Mouse (Mus musculus): ENCODE measurements around the gene Map3k11.

Gene Map3k11

GRCm38 (mm10) chr19:5711218-5711617 is 22.7 kb downstream of the Map3k11 start:
- DNase-seq (ENCODE audit: low spot score), result no peak

- no peak for DNase-seq (ENCODE audit: low spot score)
Observed at GRCm38 (mm10) chr19:5711907-5712460, 23.4 kb downstream of the Map3k11 start.

GRCm38 (mm10) chr19:5713255-5713654 is 24.7 kb downstream of the Map3k11 start:
- no peak for DNase-seq (ENCODE audit: low spot score)

GRCm38 (mm10) chr19:5713730-5714129 is 25.2 kb downstream of the Map3k11 start:
- no peak for DNase-seq (ENCODE audit: low spot score)

GRCm38 (mm10) chr19:5715793-5716688 is 27.5 kb downstream of the Map3k11 start:
- peak; percentile 73 for DNase-seq (ENCODE audit: low spot score)

- DNase-seq (ENCODE audit: low spot score), result no peak
Observed at GRCm38 (mm10) chr19:5716955-5717354, 28.4 kb downstream of the Map3k11 start.

GRCm38 (mm10) chr19:5721233-5721632 is 32.7 kb downstream of the Map3k11 start:
- DNase-seq (ENCODE audit: low spot score), result no peak

GRCm38 (mm10) chr19:5722848-5723425 is 34.4 kb downstream of the Map3k11 start:
- DNase-seq (ENCODE audit: low spot score), result no peak

GRCm38 (mm10) chr19:5723934-5724548 is 35.5 kb downstream of the Map3k11 start:
- no peak for DNase-seq (ENCODE audit: low spot score)

- no peak for DNase-seq (ENCODE audit: low spot score)
Observed at GRCm38 (mm10) chr19:5724549-5724941, 36.0 kb downstream of the Map3k11 start.

GRCm38 (mm10) chr19:5725029-5725707 is 36.6 kb downstream of the Map3k11 start:
- DNase-seq (ENCODE audit: low spot score), result no peak

GRCm38 (mm10) chr19:5725767-5726515 is 37.4 kb downstream of the Map3k11 start, which contains the start of gene Ehbp1l1:
TSS of gene Ehbp1l1 (minus strand) at chr19:5726317.
- DNase-seq (ENCODE audit: low spot score), result peak; percentile 87

GRCm38 (mm10) chr19:5726961-5727578 is 38.5 kb downstream of the Map3k11 start:
- no peak for DNase-seq (ENCODE audit: low spot score)

GRCm38 (mm10) chr19:5727701-5728100 is 39.2 kb downstream of the Map3k11 start:
- peak; percentile 96 for DNase-seq (ENCODE audit: low spot score)

GRCm38 (mm10) chr19:5728631-5729443 is 40.3 kb downstream of the Map3k11 start:
- peak; percentile 86 for DNase-seq (ENCODE audit: low spot score)

- DNase-seq (ENCODE audit: low spot score), result peak; percentile 96
Observed at GRCm38 (mm10) chr19:5729444-5729815, 40.9 kb downstream of the Map3k11 start, which contains the start of gene Fam89b. TSS of gene Fam89b (minus strand) at chr19:5729653.

GRCm38 (mm10) chr19:5730314-5731186 is 42.0 kb downstream of the Map3k11 start:
- no peak for DNase-seq (ENCODE audit: low spot score)

GRCm38 (mm10) chr19:5731264-5731978 is 42.9 kb downstream of the Map3k11 start:
- peak; percentile 95 for DNase-seq (ENCODE audit: low spot score)

Data from testis, postnatal 10 days (tissue).